Mouse (Mus musculus): Measurements from ENCODE around the gene Thap3.
"Not testable (repeated sequence)": the region's sequence is repeated elsewhere in the genome, so short reads cannot be mapped to it uniquely, and the experiment has no call there.

The Thap3 gene

DNA sequence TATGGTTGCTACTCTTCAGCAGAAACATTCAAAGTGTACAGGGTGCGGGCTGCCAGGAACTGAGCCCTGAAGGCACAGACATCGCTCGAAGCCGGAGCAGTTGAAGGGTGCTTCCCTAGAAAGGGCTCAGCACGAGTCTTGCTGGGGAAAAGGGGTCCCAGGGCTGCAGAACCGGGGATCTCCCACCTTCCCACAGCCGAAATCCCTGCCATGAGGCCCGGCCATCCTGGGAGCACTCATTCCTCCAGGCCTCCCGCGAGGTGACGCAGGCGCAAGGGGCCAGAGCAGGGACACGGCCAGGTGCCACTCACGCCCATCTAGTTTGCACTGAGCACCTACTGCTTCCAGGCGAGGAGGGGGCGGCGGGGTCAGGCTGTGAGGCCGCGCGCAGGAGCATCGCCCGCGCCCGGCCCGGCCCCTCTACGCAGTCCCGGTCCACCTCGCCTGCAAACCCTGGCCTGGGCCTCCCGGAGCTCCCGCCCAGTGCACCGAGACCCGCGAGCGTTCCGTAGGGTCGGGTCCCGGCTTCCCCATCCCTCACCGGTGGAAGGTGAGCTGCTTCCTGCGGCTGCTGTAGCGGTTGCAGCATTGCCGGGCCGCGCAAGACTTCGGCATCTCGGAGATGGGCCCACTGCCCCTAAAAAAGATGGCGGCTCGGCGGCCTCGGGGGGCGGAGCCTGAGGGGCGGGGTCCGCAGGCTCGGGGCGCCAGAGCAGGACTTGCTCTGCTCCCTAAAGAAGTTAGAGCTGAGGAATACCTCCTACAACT, at the start of gene Thap3:
Thap3 (minus strand) TSS at position 656 of the 768 bp plus-strand sequence.
- peak; percentile 64 to 72 for DNase-seq (ENCODE audit: low spot score in 2 of 2)

DNA sequence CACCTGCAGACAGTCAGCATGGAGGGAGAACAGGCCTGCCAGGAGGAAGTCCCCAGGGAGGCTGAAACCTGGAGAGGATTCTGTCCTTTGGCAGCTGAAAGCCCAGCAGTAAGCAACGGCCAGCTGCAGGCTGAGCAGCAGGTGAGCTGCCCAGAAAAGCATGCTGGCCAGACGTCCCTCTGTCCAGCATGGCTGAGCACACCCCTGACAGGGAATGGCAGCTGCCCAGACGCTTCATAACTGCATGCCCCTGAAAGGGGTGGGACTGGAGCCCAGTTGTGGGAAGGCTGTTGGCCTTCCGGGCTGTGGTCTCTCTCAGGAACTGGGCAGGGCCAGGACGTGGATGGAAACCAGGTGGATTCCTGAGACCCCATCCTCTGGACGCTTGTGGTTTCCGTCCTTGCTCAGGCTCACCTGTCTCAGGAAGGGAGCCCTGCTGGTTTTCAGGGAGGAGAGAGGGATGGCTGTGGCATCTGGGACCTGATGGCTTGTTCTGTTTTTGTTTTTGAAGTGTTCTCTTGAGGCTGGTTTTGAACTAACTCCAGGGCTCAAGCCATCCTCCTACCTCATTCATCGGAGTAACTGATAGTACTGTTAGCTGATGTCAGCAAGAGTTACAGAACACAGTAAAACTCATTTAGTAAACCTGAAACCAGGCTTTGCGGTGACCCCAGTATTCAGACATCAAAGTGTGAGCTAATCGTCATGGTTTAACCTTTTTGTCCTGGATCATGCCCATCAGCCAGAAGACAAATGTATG, 49.6 kb upstream of the Thap3 start, which contains the start of gene Tas1r1:
Tas1r1 (minus strand) TSS at position 344 of the 760 bp plus-strand sequence.
- DNase-seq (ENCODE audit: low spot score in 2 of 2): no peak

DNA sequence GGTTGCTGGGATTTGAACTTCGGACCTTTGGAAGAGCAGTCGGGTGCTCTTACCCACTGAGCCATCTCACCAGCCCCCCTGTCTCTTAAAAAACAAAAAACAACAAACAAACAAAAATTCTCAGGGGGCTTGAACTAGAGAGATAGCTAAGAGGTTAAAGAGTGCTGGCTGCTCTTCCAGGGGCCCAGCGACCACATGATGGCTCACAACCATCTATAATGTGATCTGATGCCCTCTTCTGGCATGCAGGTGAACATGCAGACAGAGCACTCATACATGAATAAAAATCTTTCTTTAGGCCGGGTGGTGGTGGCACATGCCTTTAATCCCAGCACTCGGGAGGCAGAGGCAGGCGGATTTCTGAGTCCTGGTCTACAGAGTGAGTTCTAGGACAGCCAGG, 47.7 kb upstream of the Thap3 start:
- DNase-seq (ENCODE audit: low spot score in 2 of 2): not testable (repeated sequence)

DNA sequence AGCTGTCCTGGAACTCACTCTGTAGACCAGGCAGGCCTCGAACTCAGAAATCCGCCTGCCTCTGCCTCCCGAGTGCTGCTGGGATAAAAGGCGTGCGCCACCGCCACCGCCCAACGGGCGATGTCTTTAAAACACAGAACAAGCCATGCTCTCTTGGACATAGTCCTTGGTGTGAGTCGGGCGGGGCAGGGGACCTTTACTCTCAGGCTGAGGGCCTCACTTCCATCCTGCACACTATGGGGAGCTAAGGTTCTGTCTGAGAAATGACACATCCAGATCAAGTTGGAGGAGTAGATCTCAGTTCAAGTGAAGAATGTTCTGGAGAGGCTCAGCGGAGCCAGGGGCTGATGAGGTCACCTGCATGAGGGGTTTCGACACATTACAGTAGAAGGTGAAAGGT, 44.1 kb upstream of the Thap3 start:
- DNase-seq (ENCODE audit: low spot score in 2 of 2): no peak

DNA sequence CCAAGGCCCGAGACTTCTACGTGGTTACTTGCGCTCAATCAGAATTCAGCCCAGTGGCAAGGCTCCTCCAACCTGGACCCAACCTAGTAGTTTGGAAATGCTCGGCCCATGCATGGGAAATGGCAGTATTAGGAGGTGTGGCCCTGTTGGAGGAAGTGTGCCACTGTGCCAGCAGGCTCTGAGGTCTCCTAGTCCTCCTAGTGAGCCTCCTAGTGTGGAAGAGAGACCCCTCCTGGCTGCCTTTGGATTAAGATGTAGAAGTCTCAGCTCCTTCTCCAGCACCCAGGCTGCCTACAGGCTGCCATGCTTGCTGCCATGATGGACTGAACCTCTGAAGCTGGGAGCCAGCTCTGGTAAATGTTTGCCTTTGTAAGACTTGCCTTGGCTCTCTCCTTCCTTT, 41.2 kb upstream of the Thap3 start:
- DNase-seq (ENCODE audit: low spot score in 2 of 2): no peak

DNA sequence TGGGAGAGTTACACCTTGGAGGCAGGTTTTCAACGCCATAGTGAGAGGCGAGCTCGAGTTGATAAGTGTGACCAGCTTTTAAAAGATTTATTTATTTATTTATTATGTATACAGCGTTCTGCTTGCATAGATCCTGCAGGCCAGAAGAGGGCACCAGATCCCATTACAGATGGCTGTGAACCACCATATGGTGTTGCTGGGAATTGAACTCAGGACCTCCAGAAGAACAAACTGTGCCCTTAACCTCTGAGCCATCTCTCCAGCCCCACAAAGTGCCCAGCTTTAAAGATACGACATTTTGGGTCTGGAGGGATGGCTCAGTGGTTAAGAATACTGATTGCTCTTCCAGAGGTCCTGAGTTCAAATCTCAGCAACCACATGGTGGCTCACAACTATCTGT, 40.3 kb upstream of the Thap3 start:
- peak in 1 of 2 experiments; percentile 26 for DNase-seq (ENCODE audit: low spot score in 2 of 2)

DNA sequence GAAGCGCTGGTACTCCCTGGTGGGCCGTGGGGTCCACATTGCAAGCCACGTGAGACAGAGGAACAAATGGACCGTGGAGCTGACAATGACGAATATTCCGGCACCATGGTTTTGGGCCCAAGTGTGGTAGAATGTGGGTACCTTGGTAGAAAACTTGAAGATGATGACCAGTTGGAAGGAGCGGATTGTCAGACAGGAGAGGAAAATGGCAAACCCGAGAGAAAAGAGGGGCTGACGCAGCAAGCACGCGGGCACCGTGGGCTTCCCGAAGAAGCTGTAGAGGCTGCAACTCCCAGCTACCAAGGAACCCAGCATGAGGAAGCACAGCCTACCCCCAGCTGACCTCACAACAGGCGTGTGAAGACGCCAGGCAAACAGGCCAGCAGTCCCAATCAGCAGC, 39.7 kb upstream of the Thap3 start:
- no peak for DNase-seq (ENCODE audit: low spot score in 2 of 2)

DNA sequence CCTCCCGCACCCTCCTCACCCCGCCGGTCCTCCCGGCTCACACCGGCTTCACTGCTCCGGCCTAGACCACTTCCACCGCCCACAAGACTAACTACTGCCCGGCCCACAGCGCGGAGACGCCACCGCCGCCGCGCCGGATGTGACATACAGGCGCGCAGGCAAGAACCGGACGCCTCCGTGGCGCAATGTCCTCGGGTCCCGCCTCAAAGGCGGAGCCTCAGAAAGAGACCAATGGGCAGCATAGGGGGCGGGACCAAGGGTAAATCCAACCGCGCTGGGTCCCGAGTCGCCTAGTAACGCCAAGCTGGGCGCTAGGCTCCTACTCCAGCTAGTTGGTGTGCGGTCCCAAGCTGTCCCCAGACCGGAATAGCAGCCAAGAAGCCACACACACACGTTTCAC, 38.7 kb upstream of the Thap3 start, which contains the start of gene Zbtb48:
Zbtb48 (minus strand) TSS at position 148 of the 400 bp plus-strand sequence.
- DNase-seq (ENCODE audit: low spot score in 2 of 2): peak; percentile 90 to 91

DNA sequence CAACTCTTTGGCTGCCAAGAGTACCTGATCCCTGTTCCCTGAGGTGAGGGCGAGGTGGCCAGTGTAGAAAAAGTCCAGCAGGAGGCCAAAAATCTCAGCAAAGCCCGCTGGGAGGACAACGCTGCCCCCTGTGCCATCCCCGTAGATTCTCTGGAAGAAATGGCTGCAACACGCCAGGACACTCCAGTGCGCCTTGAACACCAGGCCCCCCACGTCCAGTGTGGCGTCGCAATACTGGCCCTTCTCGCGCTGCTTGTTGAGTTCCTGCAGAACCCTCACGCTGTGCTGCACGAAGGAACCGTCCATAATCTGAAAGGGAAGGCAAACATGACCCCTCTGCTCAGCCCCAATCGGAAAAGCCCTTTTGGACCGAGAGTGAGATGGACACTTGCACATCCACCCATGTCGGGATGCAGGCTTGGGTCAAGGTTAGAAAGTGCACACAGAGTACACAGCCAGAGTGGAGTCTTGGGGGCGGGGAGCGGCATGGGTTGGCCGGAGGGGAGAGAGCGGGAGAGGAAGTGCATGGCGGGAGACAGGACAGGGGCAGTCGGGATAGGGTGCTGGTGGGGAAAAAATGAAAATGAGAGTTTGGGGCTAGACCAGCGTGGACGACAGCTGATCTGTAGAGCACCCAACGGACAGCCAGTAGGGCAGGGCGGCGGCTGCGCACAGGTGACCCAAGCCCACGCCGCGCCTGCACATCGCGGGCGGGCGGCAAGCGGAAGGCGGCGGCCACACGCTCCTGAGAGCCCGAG, 38.1 kb upstream of the Thap3 start:
- DNase-seq (ENCODE audit: low spot score in 2 of 2): no peak

DNA sequence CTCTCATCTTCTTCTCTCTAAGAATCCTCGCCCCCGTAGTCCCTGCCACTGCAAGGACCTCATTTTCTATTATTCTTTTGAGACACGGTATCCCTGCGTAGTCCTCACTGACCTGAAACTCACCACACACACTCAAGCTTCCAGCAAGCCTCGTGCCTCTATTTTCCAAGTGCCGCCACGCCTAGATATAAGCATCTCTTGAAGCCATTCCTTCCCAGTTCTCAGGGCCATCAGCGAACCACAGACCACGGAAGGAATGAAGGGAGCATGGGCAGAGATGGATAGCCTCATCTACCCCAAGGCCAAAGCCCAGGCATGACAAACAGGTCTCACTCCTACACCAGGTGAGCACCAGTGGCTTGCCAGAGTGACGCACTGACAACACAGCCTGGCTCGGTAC, 35.7 kb upstream of the Thap3 start:
- DNase-seq (ENCODE audit: low spot score in 2 of 2): no peak

DNA sequence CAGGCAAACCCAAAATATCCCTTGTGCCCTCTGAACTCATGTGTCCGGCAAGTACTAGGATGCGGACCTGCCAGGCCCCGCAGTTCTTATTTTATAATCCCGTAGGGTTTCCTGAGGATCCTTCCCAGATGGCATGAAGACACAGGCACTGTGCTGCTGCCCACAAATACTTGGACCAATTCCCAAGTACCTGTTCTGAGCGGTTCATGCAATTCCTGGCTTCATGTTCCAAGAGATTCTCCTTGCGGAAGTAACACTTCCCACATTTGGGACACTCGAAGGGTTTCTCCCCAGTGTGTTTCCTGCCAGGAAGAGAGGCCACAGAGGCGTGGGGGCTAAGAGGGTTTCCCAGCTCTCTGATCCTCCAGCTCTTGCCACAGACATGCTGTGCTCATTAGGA, 33.7 kb upstream of the Thap3 start:
- no peak for DNase-seq (ENCODE audit: low spot score in 2 of 2)

DNA sequence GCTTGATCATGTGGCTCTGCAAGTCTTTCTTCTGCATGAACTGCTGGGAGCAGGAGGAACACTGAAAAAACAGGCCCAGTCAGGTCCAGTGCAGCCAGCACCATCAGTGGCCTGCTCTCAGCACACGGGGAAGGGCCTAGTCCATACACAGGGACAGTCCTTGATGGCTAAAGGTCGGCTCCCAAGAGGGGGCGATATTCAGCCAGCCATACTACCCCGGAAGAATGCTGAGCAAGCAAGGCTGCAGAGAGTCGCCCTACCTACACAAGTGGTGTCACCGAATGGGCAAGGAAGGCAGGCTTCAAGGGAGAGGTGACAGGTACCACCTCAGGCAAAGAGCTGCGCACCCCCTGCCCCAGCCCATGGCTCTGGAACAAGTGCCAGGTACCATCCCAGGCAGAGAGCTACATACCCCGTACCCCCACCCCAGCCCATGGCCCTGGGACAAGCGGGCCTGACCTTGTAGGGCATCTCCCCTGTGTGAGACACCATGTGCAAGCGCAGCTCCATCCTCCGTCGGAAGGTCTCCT, 32.8 kb upstream of the Thap3 start:
- no peak for DNase-seq (ENCODE audit: low spot score in 2 of 2)

DNA sequence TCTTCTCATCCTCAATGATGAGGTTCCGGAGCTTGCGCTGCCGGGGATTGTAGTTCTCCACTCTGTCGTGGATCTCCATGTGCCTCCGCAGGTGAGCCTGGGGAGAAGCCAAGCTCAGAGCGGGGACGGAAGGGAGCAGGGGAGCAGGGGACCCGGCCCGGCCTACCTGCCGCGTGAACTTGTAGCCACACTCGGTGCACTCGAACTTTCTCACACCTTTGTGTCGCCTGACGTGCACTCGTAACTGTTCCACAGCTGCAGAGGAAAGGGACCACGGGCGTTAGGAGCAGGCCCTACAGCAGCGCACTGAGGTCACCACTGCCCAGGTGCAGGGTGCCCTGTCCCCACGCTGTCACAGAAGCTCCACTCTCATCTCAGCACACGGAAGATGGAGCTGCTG, 31.2 kb upstream of the Thap3 start:
- DNase-seq (ENCODE audit: low spot score in 2 of 2): no peak

DNA sequence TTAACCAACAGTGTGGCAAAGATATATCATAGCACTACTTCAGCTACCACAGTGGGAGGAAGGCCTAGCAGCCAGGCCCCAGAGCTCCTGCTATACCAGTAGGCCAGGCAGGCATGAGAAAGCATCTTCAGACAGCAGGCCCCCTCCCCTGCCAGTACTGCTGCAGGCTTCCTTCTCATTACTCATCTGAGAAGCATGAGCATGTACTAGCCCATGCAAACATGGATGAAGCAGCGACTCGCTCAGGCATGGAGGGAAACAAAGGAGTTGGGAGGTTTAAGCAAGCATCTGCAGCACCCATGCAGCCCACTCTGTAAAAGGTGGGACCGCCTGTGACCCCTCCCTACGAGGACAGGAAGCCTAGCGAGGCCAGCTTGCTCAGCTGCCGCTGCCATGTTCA, 30.3 kb upstream of the Thap3 start:
- DNase-seq (ENCODE audit: low spot score in 2 of 2): no peak

DNA sequence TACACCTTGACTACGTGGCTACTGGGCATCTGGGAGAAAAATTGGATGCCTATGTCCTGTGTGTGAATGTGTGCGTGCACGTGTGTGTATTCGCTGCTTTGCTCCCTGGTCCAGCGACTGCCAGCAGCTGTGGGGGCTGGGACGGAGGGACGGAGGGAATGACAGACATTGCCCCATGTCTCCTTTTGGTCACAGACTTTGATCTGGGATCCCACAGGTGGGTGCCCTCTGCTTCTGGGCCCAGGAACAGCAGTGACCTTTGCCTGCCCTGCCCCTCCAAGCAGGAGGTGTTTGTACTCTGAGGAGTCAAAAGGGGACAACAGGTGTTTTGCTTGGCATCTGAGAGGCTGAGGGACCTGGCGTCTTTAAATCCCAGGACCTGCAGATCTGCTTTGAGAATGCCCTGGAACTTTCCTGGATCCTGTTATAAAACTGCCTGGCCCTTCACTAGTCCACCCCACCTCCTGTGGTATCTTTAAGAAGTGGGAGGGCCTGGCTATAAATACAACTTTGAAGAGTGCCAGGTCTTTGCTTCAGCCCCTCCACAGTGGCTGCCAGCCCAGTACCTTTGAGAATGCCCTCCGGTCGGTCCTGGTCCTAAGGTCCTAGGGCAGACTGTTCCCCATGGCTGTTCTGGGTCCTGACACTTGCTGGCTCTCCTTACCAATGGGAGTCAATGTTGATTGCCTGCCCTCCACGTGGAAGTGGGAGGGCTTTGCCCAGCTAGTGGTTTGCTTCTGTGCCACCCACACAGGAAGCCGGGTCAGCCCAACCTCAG, 24.4 kb upstream of the Thap3 start:
- no peak for DNase-seq (ENCODE audit: low spot score in 2 of 2)

DNA sequence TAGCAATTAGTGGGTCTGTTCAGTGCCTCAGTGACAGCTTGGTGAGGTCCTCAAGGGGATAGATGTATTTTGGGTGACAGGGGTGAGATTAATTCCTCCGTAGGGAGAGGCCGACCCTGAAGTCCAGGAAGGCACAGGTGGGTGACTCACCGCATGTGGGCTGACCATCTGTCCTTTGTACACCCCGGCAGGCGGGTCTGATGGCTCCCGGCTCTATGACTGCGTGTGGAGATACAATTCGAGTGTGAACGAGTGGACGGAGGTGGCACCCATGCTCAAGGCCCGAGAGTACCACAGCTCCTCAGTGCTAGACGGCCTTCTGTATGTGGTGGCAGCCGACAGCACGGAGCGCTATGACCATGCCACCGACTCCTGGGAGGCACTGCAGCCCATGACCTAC, 23.3 kb upstream of the Thap3 start:
- DNase-seq (ENCODE audit: low spot score in 2 of 2): no peak

DNA sequence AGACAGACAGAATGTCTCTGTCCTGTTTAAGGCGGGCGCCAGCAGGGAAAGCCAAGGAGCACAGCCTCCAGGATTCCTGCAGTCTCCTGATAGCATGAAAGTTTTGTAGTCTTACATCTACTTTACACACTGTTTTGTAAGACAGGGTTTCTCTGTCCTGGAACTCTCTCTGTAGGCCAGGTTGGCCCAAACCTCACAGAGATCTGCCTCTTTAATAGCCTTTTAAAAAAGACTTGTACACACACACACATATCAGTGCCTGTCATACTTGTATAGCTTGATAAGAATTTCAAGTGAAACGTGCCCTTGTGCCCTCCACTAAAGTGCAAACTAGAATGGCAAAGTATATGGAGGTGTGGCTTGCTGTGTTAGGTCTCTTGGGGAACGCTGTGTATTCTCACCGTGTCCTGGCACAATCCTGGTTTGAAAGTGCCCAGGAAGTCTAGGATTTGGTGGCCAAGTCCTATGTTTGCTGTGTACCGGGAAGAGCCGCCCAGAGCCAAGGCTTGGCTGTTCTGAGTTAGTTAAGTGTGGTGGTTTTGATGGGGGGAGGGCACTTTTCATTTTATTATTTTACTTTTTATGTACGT, 22.5 kb upstream of the Thap3 start:
- DNase-seq (ENCODE audit: low spot score in 2 of 2): no peak

DNA sequence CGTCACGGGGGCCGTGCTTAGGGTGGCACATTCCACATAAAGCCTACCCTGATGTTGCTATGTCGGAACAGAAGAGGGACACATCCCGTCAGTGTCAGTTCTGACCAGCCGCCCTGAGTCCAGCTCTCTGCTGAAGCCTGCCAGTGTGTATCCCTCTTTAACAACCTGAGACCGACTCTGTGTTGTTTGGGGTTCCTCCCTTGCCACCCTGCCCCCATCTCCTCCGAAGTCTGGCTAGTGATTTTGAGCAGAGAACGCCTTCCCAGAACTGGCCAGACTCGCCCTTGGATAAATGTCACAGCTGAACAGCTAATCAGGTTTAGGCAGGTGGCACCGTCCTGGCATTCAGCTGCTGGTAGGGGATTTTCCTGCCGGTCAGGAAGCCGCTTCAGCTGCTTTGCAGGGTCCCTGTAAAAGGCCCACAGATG, 21.9 kb upstream of the Thap3 start:
- no peak for DNase-seq (ENCODE audit: low spot score in 2 of 2)

DNA sequence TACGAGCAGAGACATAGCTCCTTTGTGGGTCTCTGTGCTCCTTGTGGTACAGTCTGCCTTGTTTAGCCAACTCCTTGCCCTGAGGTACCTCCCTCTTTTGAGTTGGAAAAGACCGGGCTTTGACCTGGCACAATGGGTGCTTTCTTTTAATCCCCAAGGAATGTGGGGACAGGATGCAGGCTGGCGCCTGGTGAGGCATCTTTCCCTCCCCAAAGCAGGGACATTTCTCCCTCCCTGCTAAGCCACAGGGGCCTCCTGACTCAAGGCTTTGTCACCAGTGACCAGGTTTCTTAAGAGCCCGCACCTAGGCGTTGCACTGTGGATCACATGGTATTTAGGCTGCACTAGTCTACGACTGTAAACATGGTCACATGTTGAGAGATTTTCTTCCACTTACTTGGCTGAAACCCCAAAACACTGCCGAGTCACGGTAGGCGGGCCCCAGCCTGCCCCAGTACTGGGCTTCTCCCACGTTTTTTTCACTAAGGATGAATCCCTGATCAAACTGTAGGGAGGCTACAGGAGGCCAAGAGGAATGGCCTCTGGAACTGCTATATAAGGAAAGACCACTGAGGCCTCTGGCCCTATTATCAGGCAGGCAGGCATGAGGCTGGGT, 21.4 kb upstream of the Thap3 start:
- peak; percentile 34 to 39 for DNase-seq (ENCODE audit: low spot score in 2 of 2)
